Mouse (Mus musculus) T-helper 1 cell (primary cell): ENCODE results near the gene Prkg1.
"Not testable (repeated sequence)": the region's sequence is repeated elsewhere in the genome, so short reads cannot be mapped to it uniquely, and the experiment has no call there.

ENCODE experiments used
- in situ Hi-C: fragments of 300-600 bp; cut with MboI, MseI; formaldehyde crosslinking; loops from one replicate; pipeline ENCODE4 v1.15.1; 2025; ENCODE audit warnings: high pct_unique_total_duplicates

The Prkg1 gene

GRCm38 (mm10) chr19:31329893-31330292, 434.9 kb downstream of the Prkg1 start:
- in situ Hi-C loops = no loop called here

- in situ Hi-C loops = no loop called here
Measured at GRCm38 (mm10) chr19:31304760-31305159, 460.1 kb downstream of the Prkg1 start.

- in situ Hi-C loops = no loop called here
Measured at GRCm38 (mm10) chr19:31291231-31291630, 473.6 kb downstream of the Prkg1 start.

- in situ Hi-C loops = no loop called here
Measured at GRCm38 (mm10) chr19:31284581-31284980, 480.3 kb downstream of the Prkg1 start.

- in situ Hi-C loops = no loop called here
Measured at GRCm38 (mm10) chr19:31284126-31284525, 480.7 kb downstream of the Prkg1 start.

- in situ Hi-C loops = no loop called here
Measured at GRCm38 (mm10) chr19:31283617-31284016, 481.2 kb downstream of the Prkg1 start.

- in situ Hi-C loops = no loop called here
Measured at GRCm38 (mm10) chr19:31279797-31280486, 484.9 kb downstream of the Prkg1 start.

- in situ Hi-C loops = no loop called here
Measured at GRCm38 (mm10) chr19:31262438-31262837, 502.4 kb downstream of the Prkg1 start.

GRCm38 (mm10) chr19:31260494-31260893, 504.3 kb downstream of the Prkg1 start:
- in situ Hi-C loops = no loop called here

GRCm38 (mm10) chr19:31255780-31256179, 509.1 kb downstream of the Prkg1 start:
- in situ Hi-C loops = no loop called here

GRCm38 (mm10) chr19:31232410-31232809, 532.4 kb downstream of the Prkg1 start:
- in situ Hi-C loops = no loop called here

GRCm38 (mm10) chr19:31228385-31228784, 536.4 kb downstream of the Prkg1 start:
- in situ Hi-C loops = no loop called here

GRCm38 (mm10) chr19:31223457-31223856, 541.4 kb downstream of the Prkg1 start:
- in situ Hi-C loops = no loop called here

- in situ Hi-C loops = not testable (repeated sequence)
Measured at GRCm38 (mm10) chr19:31219261-31219660, 545.6 kb downstream of the Prkg1 start.

GRCm38 (mm10) chr19:31210850-31211249, 554.0 kb downstream of the Prkg1 start:
- in situ Hi-C loops = no loop called here

GRCm38 (mm10) chr19:31210449-31210848, 554.4 kb downstream of the Prkg1 start:
- in situ Hi-C loops = no loop called here

- in situ Hi-C loops = no loop called here
Measured at GRCm38 (mm10) chr19:31199583-31199982, 565.2 kb downstream of the Prkg1 start.

- in situ Hi-C loops = no loop called here
Measured at GRCm38 (mm10) chr19:31198461-31198860, 566.4 kb downstream of the Prkg1 start.

- in situ Hi-C loops = no loop called here
Measured at GRCm38 (mm10) chr19:31197076-31197475, 567.8 kb downstream of the Prkg1 start.

- in situ Hi-C loops = no loop called here
Measured at GRCm38 (mm10) chr19:31188559-31189218, 576.1 kb downstream of the Prkg1 start.

- in situ Hi-C loops = no loop called here
Measured at GRCm38 (mm10) chr19:31180757-31181156, 584.1 kb downstream of the Prkg1 start.

- in situ Hi-C loops = no loop called here
Measured at GRCm38 (mm10) chr19:31177279-31177922, 587.4 kb downstream of the Prkg1 start.

- in situ Hi-C loops = no loop called here
Measured at GRCm38 (mm10) chr19:31170985-31171384, 593.8 kb downstream of the Prkg1 start.
